Mouse (Mus musculus): ENCODE measurements at regions not wholly inside any gene's neighbourhood (a gene's known extent, or its start where the extent isn't known, plus 50 kb on each side); places are given as distances from the start of the nearest gene placed in this dataset.

GRCm38 (mm10) chr14:87306011-87306410, 110.4 kb upstream of the Tdrd3 start:
- no peak overlapping the region for H3K9ac ChIP-seq (ENCODE audit: low read depth, low read length, severe bottlenecking)
- no peaks in the 10 kb centered on the region for H3K27me3 ChIP-seq (ENCODE audit: control insufficient read depth, insufficient read depth, low read length)
- ATAC-seq (ENCODE audit: low FRiP score, low read depth) (no peak), DNase-seq (ENCODE audit: low spot score) (peak; percentile 52)
- no peak for TF ChIP-seq POLR2A (IDR thresholded peaks at IDR 0.05; ENCODE audit: borderline replicate concordance, extremely low read depth, insufficient read depth, insufficient read length)
- H3K27ac ChIP-seq (replicated peaks; ENCODE audit: low read depth, low read length) = no peak overlapping the region
- H3K36me3 ChIP-seq (ENCODE audit: control insufficient read depth, insufficient read depth, low read length) = no peaks in the 10 kb centered on the region
- no peaks in the 10 kb centered on the region for H3K9me3 ChIP-seq (ENCODE audit: control insufficient read depth, low read length)
- no peaks in the 10 kb centered on the region for H3K4me1 ChIP-seq (ENCODE audit: control insufficient read depth, insufficient read depth, low read length)
- H3K4me3 ChIP-seq (replicated peaks; ENCODE audit: low read length) = no peak overlapping the region
- 29% methylated on average over 7 of the region's 7 CpGs for WGBS
- no peak overlapping the region for H3K4me2 ChIP-seq (replicated peaks; ENCODE audit: low read depth, low read length, severe bottlenecking)

GRCm38 (mm10) chr14:87308016-87308415, 108.4 kb upstream of the Tdrd3 start:
- DNase-seq (ENCODE audit: low spot score) = no peak
- H3K9me3 ChIP-seq (ENCODE audit: control insufficient read depth, low read length) = no peaks in the 10 kb centered on the region
- no peaks in the 10 kb centered on the region for H3K36me3 ChIP-seq (ENCODE audit: control insufficient read depth, insufficient read depth, low read length)
- WGBS = 64% methylated on average over 7 of the region's 7 CpGs
- no peak overlapping the region for H3K9ac ChIP-seq (ENCODE audit: low read depth, low read length, severe bottlenecking)
- H3K4me3 ChIP-seq (replicated peaks; ENCODE audit: low read length) = no peak overlapping the region
- no peaks in the 10 kb centered on the region for H3K27me3 ChIP-seq (ENCODE audit: control insufficient read depth, insufficient read depth, low read length)
- no peak overlapping the region for H3K4me2 ChIP-seq (replicated peaks; ENCODE audit: low read depth, low read length, severe bottlenecking)
- H3K4me1 ChIP-seq (ENCODE audit: control insufficient read depth, insufficient read depth, low read length) = no peaks in the 10 kb centered on the region
- ATAC-seq (ENCODE audit: low FRiP score, low read depth) = no peak
- H3K27ac ChIP-seq (replicated peaks; ENCODE audit: low read depth, low read length) = no peak overlapping the region
- no peak for TF ChIP-seq POLR2A (IDR thresholded peaks at IDR 0.05; ENCODE audit: borderline replicate concordance, extremely low read depth, insufficient read depth, insufficient read length)

- no peaks in the 10 kb centered on the region for H3K27me3 ChIP-seq (ENCODE audit: control insufficient read depth, insufficient read depth, low read length)
- no peak overlapping the region for H3K4me3 ChIP-seq (replicated peaks; ENCODE audit: low read length)
- TF ChIP-seq POLR2A (IDR thresholded peaks at IDR 0.05; ENCODE audit: borderline replicate concordance, extremely low read depth, insufficient read depth, insufficient read length) = no peak
- ATAC-seq (ENCODE audit: low FRiP score, low read depth) (no peak), DNase-seq (ENCODE audit: low spot score) (no peak)
- no peak overlapping the region for H3K27ac ChIP-seq (replicated peaks; ENCODE audit: low read depth, low read length)
- no peaks in the 10 kb centered on the region for H3K36me3 ChIP-seq (ENCODE audit: control insufficient read depth, insufficient read depth, low read length)
- H3K4me1 ChIP-seq (ENCODE audit: control insufficient read depth, insufficient read depth, low read length) = no peaks in the 10 kb centered on the region
- no peaks in the 10 kb centered on the region for H3K9me3 ChIP-seq (ENCODE audit: control insufficient read depth, low read length)
- no peak overlapping the region for H3K9ac ChIP-seq (ENCODE audit: low read depth, low read length, severe bottlenecking)
- 92% methylated on average over 5 of the region's 5 CpGs for WGBS
- H3K4me2 ChIP-seq (replicated peaks; ENCODE audit: low read depth, low read length, severe bottlenecking) = no peak overlapping the region
These were observed 104.1 kb upstream of the Tdrd3 start for GRCm38 (mm10) chr14:87312318-87312717.

- Histone ChIP-seq H3K4me3 (replicated peaks; ENCODE audit: low read length) (no peak overlapping the region), H3K27ac (replicated peaks; ENCODE audit: low read depth, low read length) (no peak overlapping the region), H3K9me3 (ENCODE audit: control insufficient read depth, low read length) (no peaks in the 10 kb centered on the region), H3K27me3 (ENCODE audit: control insufficient read depth, insufficient read depth, low read length) (no peaks in the 10 kb centered on the region), H3K36me3 (ENCODE audit: control insufficient read depth, insufficient read depth, low read length) (no peaks in the 10 kb centered on the region), H3K9ac (ENCODE audit: low read depth, low read length, severe bottlenecking) (no peak overlapping the region), H3K4me1 (ENCODE audit: control insufficient read depth, insufficient read depth, low read length) (no peaks in the 10 kb centered on the region), H3K4me2 (replicated peaks; ENCODE audit: low read depth, low read length, severe bottlenecking) (no peak overlapping the region)
- ATAC-seq (ENCODE audit: low FRiP score, low read depth) (peak; percentile 34; the same call in 1 of the 2 replicates), DNase-seq (ENCODE audit: low spot score) (peak; percentile 57)
- WGBS = 28% methylated on average over 6 of the region's 6 CpGs
- no peak for TF ChIP-seq POLR2A (IDR thresholded peaks at IDR 0.05; ENCODE audit: borderline replicate concordance, extremely low read depth, insufficient read depth, insufficient read length)
These were observed 101.3 kb upstream of the Tdrd3 start for GRCm38 (mm10) chr14:87314999-87315732.

GRCm38 (mm10) chr14:87327841-87328240, 88.6 kb upstream of the Tdrd3 start:
- Histone ChIP-seq H3K4me3 (replicated peaks; ENCODE audit: low read length) (no peak overlapping the region), H3K4me2 (replicated peaks; ENCODE audit: low read depth, low read length, severe bottlenecking) (no peak overlapping the region), H3K9me3 (ENCODE audit: control insufficient read depth, low read length) (no peaks in the 10 kb centered on the region), H3K4me1 (ENCODE audit: control insufficient read depth, insufficient read depth, low read length) (no peaks in the 10 kb centered on the region), H3K36me3 (ENCODE audit: control insufficient read depth, insufficient read depth, low read length) (no peaks in the 10 kb centered on the region), H3K27me3 (ENCODE audit: control insufficient read depth, insufficient read depth, low read length) (no peaks in the 10 kb centered on the region), H3K27ac (replicated peaks; ENCODE audit: low read depth, low read length) (no peak overlapping the region), H3K9ac (ENCODE audit: low read depth, low read length, severe bottlenecking) (no peak overlapping the region)
- no peak for TF ChIP-seq POLR2A (IDR thresholded peaks at IDR 0.05; ENCODE audit: borderline replicate concordance, extremely low read depth, insufficient read depth, insufficient read length)
- no peak for DNase-seq (ENCODE audit: low spot score)
- no peak for ATAC-seq (ENCODE audit: low FRiP score, low read depth)
- WGBS = 13% methylated on average over 1 of the region's 1 CpGs
